Mouse (Mus musculus) embryonic facial prominence, embryonic 14.5 days (tissue): ENCODE results near the gene Slc24a3. TPM values are rescaled to one million over a fixed set of nuclear protein-coding genes. Genes with fewer than 3 reads are reported as not detected.
A peak's percentile ranks its signal among the peaks of the same experiment; 100 is the strongest.

ENCODE experiments used
- ATAC-seq: fragments of 200-750 bp; cut with Nextera tagmentation; 2 replicates; pipeline ENCODE4 v1.8.0; 2017; ENCODE audit warnings: low read depth, moderate number of reproducible peaks, moderate TSS enrichment
- DNase-seq: peaks from one replicate; pipeline ENCODE4 v3.0.0-alpha.2; 2015; ENCODE audit warnings: low spot score
- H3K27ac ChIP-seq: fragments of 300-500 bp; sonication (generic); replicated peaks from 2 replicates; pipeline ENCODE4 v1.5.1; 2014; ENCODE audit warnings: low read depth, mild to moderate bottlenecking, low read length, moderate library complexity
- H3K27me3 ChIP-seq: fragments of 300-500 bp; sonication (generic); replicated peaks from 2 replicates; pipeline ENCODE4 v1.6.1; 2014; ENCODE audit warnings: low read length; ENCODE audit not compliant: control insufficient read depth, insufficient read depth
- H3K36me3 ChIP-seq: fragments of 300-500 bp; sonication (generic); 2 replicates; pipeline ENCODE4 v1.6.1; 2014; ENCODE audit warnings: low read length, mixed read lengths; ENCODE audit not compliant: control insufficient read depth, insufficient read depth
- H3K4me1 ChIP-seq: fragments of 300-500 bp; sonication (generic); 2 replicates; pipeline ENCODE4 v1.6.1; 2014; ENCODE audit warnings: antibody characterized with exemption, low read length; ENCODE audit not compliant: control insufficient read depth, insufficient read depth
- H3K4me2 ChIP-seq: fragments of 300-500 bp; sonication (generic); 2 replicates; pipeline ENCODE4 v1.6.1; 2014; ENCODE audit warnings: low read depth, mild to moderate bottlenecking, low read length, moderate library complexity, mixed read lengths
- H3K4me3 ChIP-seq: fragments of 300-500 bp; sonication (generic); 2 replicates; pipeline ENCODE4 v1.5.1; 2014; ENCODE audit warnings: low read depth, mild to moderate bottlenecking, low read length
- H3K9ac ChIP-seq: fragments of 300-500 bp; sonication (generic); 2 replicates; pipeline ENCODE4 v1.6.1; 2014; ENCODE audit warnings: low read depth, mild to moderate bottlenecking, low read length, moderate library complexity, mixed read lengths
- H3K9me3 ChIP-seq: fragments of 300-500 bp; sonication (generic); 2 replicates; pipeline ENCODE4 v1.6.1; 2016; ENCODE audit warnings: low read length; ENCODE audit not compliant: control insufficient read depth
- WGBS: fragments of 180-500 bp; shearing (Covaris S2); extraction: QIAGEN DNeasy Blood & Tissue Kit; methylation state at CpG from one replicate; pipeline ENCODE4 v1.1.7; 2014; 5-methylcytosine and 5-hydroxymethylcytosine counted together
- polyA plus RNA-seq: library from polyadenylated mRNA; unstranded; fragments of >200 nt; fragmentation: Nextera tagmentation; extraction: Ambion mirVana; gene quantifications from 2 replicates; pipeline ENCODE4 v1.2.1, GENCODE M21; 2014

Gene Slc24a3
- polyA plus RNA-seq, 1 experiment from 2014 or later, result 6.4 TPM

- H3K4me1 ChIP-seq, result no peaks in the 10 kb centered on the region
- H3K4me2 ChIP-seq, result no peak overlapping the region
- H3K4me3 ChIP-seq, result no peak overlapping the region
- H3K27me3 ChIP-seq, result no peaks in the 10 kb centered on the region
- no peak for ATAC-seq
- H3K27ac ChIP-seq, result no peak overlapping the region
- WGBS, result 76% methylated on average over 9 of the region's 9 CpGs
- H3K9ac ChIP-seq, result no peak overlapping the region
- DNase-seq, result no peak
- no peaks in the 10 kb centered on the region for H3K9me3 ChIP-seq
- no peaks in the 10 kb centered on the region for H3K36me3 ChIP-seq
Observed at GRCm38 (mm10) chr2:145274016-145274677, 106.6 kb downstream of the Slc24a3 start.

GRCm38 (mm10) chr2:145279336-145279735, 111.8 kb downstream of the Slc24a3 start:
- no peak for ATAC-seq

GRCm38 (mm10) chr2:145283746-145284145, 116.2 kb downstream of the Slc24a3 start:
- 40% methylated on average over 2 of the region's 2 CpGs for WGBS
- no peak for DNase-seq
- H3K4me3 ChIP-seq, result no peak overlapping the region
- H3K36me3 ChIP-seq, result no peaks in the 10 kb centered on the region
- H3K9me3 ChIP-seq, result no peaks in the 10 kb centered on the region
- H3K9ac ChIP-seq, result no peak overlapping the region
- no peak for ATAC-seq
- H3K27ac ChIP-seq, result no peak overlapping the region
- no peaks in the 10 kb centered on the region for H3K27me3 ChIP-seq
- no peak overlapping the region for H3K4me2 ChIP-seq
- H3K4me1 ChIP-seq, result no peaks in the 10 kb centered on the region

More at GRCm38 (mm10) chr2:145279336-145279735, 111.8 kb downstream of the Slc24a3 start:
- Histone ChIP-seq H3K27ac (no peak overlapping the region), H3K4me2 (no peak overlapping the region), H3K9me3 (no peaks in the 10 kb centered on the region), H3K9ac (no peak overlapping the region), H3K36me3 (no peaks in the 10 kb centered on the region), H3K4me1 (no peaks in the 10 kb centered on the region), H3K4me3 (no peak overlapping the region), H3K27me3 (no peaks in the 10 kb centered on the region)
- DNase-seq, result no peak
- 76% methylated on average over 1 of the region's 1 CpGs for WGBS

GRCm38 (mm10) chr2:145288501-145288900, 120.9 kb downstream of the Slc24a3 start:
- Histone ChIP-seq H3K9me3 (no peaks in the 10 kb centered on the region), H3K27ac (no peak overlapping the region), H3K4me3 (no peak overlapping the region), H3K27me3 (no peaks in the 10 kb centered on the region), H3K9ac (no peak overlapping the region), H3K36me3 (no peaks in the 10 kb centered on the region), H3K4me1 (peaks cover 6% of the 10 kb centered on the region), H3K4me2 (no peak overlapping the region)
- no peak for ATAC-seq
- 33% methylated on average over 1 of the region's 1 CpGs for WGBS
- DNase-seq, result no peak

GRCm38 (mm10) chr2:145291473-145291872, 123.9 kb downstream of the Slc24a3 start:
- Histone ChIP-seq H3K4me1 (peaks cover 6% of the 10 kb centered on the region), H3K27ac (no peak overlapping the region), H3K4me2 (no peak overlapping the region), H3K4me3 (no peak overlapping the region), H3K27me3 (no peaks in the 10 kb centered on the region), H3K9ac (no peak overlapping the region), H3K9me3 (no peaks in the 10 kb centered on the region), H3K36me3 (no peaks in the 10 kb centered on the region)
- no peak for ATAC-seq
- 24% methylated on average over 2 of the region's 2 CpGs for WGBS
- DNase-seq, result no peak

GRCm38 (mm10) chr2:145292196-145292595, 124.6 kb downstream of the Slc24a3 start:
- Histone ChIP-seq H3K4me1 (peaks cover 6% of the 10 kb centered on the region), H3K4me3 (no peak overlapping the region), H3K36me3 (no peaks in the 10 kb centered on the region), H3K4me2 (no peak overlapping the region), H3K9ac (no peak overlapping the region), H3K27ac (peak overlapping the region; percentile 56; the same call in 1 of the 2 replicates), H3K27me3 (no peaks in the 10 kb centered on the region), H3K9me3 (no peaks in the 10 kb centered on the region)
- ATAC-seq, result no peak
- DNase-seq, result no peak
- WGBS, result 100% methylated on average over 1 of the region's 1 CpGs

- H3K4me3 ChIP-seq, result no peak overlapping the region
- no peaks in the 10 kb centered on the region for H3K9me3 ChIP-seq
- no peaks in the 10 kb centered on the region for H3K27me3 ChIP-seq
- peaks cover 6% of the 10 kb centered on the region for H3K4me1 ChIP-seq
- H3K4me2 ChIP-seq, result no peak overlapping the region
- H3K36me3 ChIP-seq, result no peaks in the 10 kb centered on the region
- peak; percentile 78 for DNase-seq
- no peak overlapping the region for H3K9ac ChIP-seq
- 0% methylated on average over 1 of the region's 1 CpGs for WGBS
- peak; percentile 70 for ATAC-seq
- H3K27ac ChIP-seq, result 0 out of 2 replicates have a peak overlapping the region, but pooled peaks have one; percentile 56
Observed at GRCm38 (mm10) chr2:145292816-145293215, 125.3 kb downstream of the Slc24a3 start.

GRCm38 (mm10) chr2:145296906-145297305, 129.4 kb downstream of the Slc24a3 start:
- H3K27me3 ChIP-seq, result no peaks in the 10 kb centered on the region
- H3K9ac ChIP-seq, result no peak overlapping the region
- whole genome bisulfite sequencing, result 80% methylated on average over 1 of the region's 1 CpGs
- DNase-seq (no peak), ATAC-seq (no peak)
- peaks cover 6% of the 10 kb centered on the region for H3K4me1 ChIP-seq
- no peaks in the 10 kb centered on the region for H3K9me3 ChIP-seq
- no peak overlapping the region for H3K27ac ChIP-seq
- no peak overlapping the region for H3K4me3 ChIP-seq
- H3K36me3 ChIP-seq, result no peaks in the 10 kb centered on the region
- no peak overlapping the region for H3K4me2 ChIP-seq
